Mouse (Mus musculus): ENCODE measurements around the gene Kcnh2. TPM values are rescaled to one million over a fixed set of nuclear protein-coding genes. Genes with fewer than 3 reads are reported as not detected.
"Not testable (repeated sequence)": the region's sequence is repeated elsewhere in the genome, so short reads cannot be mapped to it uniquely, and the experiment has no call there.

The Kcnh2 gene
- 0.05 and 0.08 TPM in 2 replicates for polyA plus RNA-seq (2015; fragmentation: Nextera tagmentation; extraction: Ambion mirVana)

DNA sequence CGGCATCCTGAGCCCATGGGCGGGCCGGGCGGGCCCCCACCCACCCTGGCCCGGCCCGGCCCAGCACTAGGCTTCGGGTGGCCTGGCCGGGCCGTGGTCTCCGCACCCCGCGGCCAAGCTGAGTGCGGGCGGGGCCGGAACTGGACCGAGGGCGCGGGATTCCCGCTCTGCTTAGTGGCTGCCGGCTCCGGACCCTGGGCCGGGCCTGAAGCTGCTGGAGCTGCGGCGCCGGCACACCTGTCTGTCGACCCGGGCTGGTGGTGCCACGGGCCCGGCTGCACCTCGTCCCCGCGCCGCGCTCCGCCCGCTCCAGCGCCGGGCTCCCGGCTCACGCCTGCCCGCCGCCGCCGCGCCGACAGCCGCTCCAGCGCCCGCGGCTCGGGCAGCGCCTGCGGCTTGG lies at the start of gene Kcnh2:
Kcnh2 (minus strand) TSS at position 327 of the 400 bp plus-strand sequence.
- Histone ChIP-seq H3K9me3 (ENCODE audit: low read length) (no peaks in the 10 kb centered on the region), H3K4me2 (ENCODE audit: low read depth, low read length) (peak within 1 kb of the TSS; percentile 82), H3K9ac (replicated peaks) (peak within 1 kb of the TSS; percentile 11; the same call in 1 of the 2 replicates), H3K36me3 (replicated peaks; ENCODE audit: insufficient read depth, low read length) (no peaks in the 10 kb centered on the region), H3K4me1 (ENCODE audit: insufficient read depth) (peaks cover 17% of the 10 kb centered on the region), H3K4me3 (ENCODE audit: low read depth, low read length) (peak within 1 kb of the TSS; percentile 46), H3K27me3 (ENCODE audit: insufficient read depth, low read length) (peaks cover 68% of the 10 kb centered on the region), H3K27ac (ENCODE audit: low read depth) (no peak within 1 kb of the TSS)
- ATAC-seq (no peak), DNase-seq (no peak)
- 4% methylated on average over 14 of the region's 53 CpGs for WGBS (ENCODE audit: insufficient replicate concordance)
- TF ChIP-seq CTCF (IDR thresholded peaks at IDR 0.05; ENCODE audit: low read depth) (no peak), EP300 (IDR thresholded peaks at IDR 0.05; ENCODE audit: low read depth) (no peak)

DNA sequence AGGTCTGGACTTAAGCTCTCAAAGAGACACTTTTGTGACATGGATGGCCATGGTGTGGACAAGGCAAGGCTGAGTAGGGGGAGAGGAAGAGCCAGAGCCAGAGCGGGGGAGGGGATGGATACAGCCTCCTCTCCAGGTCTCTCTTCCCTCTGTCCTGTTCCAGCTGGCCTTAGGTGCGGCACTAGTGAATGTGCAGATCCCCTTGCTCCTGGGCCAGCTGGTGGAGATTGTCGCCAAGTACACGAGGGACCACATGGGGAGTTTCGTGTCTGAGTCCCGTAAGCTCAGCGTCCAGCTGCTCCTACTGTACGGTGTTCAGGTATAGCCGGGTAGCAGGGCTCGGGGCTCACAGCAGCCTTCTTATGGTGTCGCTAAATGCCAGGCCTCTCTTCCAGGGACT lies 49.0 kb upstream of the Kcnh2 start:
- Histone ChIP-seq H3K36me3 (replicated peaks; ENCODE audit: insufficient read depth, low read length) (peaks cover 12% of the 10 kb centered on the region; the same call in 1 of the 2 replicates), H3K4me1 (ENCODE audit: insufficient read depth) (0 out of 2 replicates have a peak, but pooled peaks cover under 1% of the 10 kb centered on the region), H3K4me3 (ENCODE audit: low read depth, low read length) (no peak overlapping the region), H3K9me3 (ENCODE audit: low read length) (no peaks in the 10 kb centered on the region), H3K4me2 (ENCODE audit: low read depth, low read length) (no peak overlapping the region), H3K27ac (ENCODE audit: low read depth) (no peak overlapping the region), H3K27me3 (ENCODE audit: insufficient read depth, low read length) (no peaks in the 10 kb centered on the region), H3K9ac (replicated peaks) (no peak overlapping the region)
- 90% methylated on average over 11 of the region's 11 CpGs for WGBS (ENCODE audit: insufficient replicate concordance)
- DNase-seq, result no peak
- TF ChIP-seq CTCF (IDR thresholded peaks at IDR 0.05; ENCODE audit: low read depth), result no peak
- no peak for TF ChIP-seq EP300 (IDR thresholded peaks at IDR 0.05; ENCODE audit: low read depth)
- no peak for ATAC-seq

DNA sequence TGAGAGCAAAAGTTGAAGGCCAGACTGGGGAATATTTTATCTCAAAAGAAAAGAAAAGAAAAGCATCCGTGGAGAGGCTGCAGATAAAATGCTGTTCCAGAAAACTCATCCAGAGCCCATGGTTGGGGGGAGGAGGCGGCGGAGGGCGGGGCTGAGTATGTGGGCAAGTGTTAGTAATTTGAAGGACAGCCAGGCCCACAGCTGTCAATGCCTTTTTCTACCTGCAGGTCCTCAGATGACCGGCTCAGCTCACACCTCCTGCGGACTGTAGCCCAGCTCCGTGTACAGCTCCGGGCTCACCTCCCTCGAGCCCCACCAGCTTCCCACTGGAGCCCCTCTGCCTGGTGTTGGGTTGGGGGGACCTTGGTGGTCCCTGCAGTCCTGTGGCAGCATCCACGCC lies 48.3 kb upstream of the Kcnh2 start:
- H3K9me3 ChIP-seq (ENCODE audit: low read length), result no peaks in the 10 kb centered on the region
- H3K4me3 ChIP-seq (ENCODE audit: low read depth, low read length), result no peak overlapping the region
- 89% methylated on average over 10 of the region's 10 CpGs for WGBS (ENCODE audit: insufficient replicate concordance)
- H3K27me3 ChIP-seq (ENCODE audit: insufficient read depth, low read length), result no peaks in the 10 kb centered on the region
- no peak for ATAC-seq
- H3K36me3 ChIP-seq (replicated peaks; ENCODE audit: insufficient read depth, low read length), result peaks cover 12% of the 10 kb centered on the region; the same call in 1 of the 2 replicates
- no peak for DNase-seq
- no peak overlapping the region for H3K4me2 ChIP-seq (ENCODE audit: low read depth, low read length)
- TF ChIP-seq CTCF (IDR thresholded peaks at IDR 0.05; ENCODE audit: low read depth) (no peak), EP300 (IDR thresholded peaks at IDR 0.05; ENCODE audit: low read depth) (no peak)
- no peak overlapping the region for H3K9ac ChIP-seq (replicated peaks)
- no peak overlapping the region for H3K27ac ChIP-seq (ENCODE audit: low read depth)
- H3K4me1 ChIP-seq (ENCODE audit: insufficient read depth), result 0 out of 2 replicates have a peak, but pooled peaks cover 5% of the 10 kb centered on the region

DNA sequence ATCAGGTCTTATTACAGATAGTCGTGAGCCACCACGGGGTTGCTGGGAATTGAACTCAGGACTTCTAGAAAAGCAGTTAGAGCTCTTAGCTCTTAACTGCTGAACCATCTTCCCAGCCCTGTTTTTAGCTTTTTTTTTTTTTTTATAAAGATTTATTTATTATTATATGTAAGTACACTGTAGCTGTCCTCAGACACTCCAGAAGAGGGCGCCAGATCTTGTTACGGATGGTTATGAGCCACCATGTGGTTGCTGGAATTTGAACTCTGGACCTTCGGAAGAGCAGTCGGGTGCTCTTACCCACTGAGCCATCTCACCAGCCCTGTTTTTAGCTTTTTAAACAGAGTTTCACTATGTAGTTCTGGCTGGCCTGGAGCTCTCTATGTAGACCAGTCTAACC lies 44.9 kb upstream of the Kcnh2 start:
- H3K36me3 ChIP-seq (replicated peaks; ENCODE audit: insufficient read depth, low read length); H3K4me3 ChIP-seq (ENCODE audit: low read depth, low read length); H3K9me3 ChIP-seq (ENCODE audit: low read length); H3K9ac ChIP-seq (replicated peaks); H3K27me3 ChIP-seq (ENCODE audit: insufficient read depth, low read length); ATAC-seq; DNase-seq; H3K27ac ChIP-seq (ENCODE audit: low read depth); H3K4me2 ChIP-seq (ENCODE audit: low read depth, low read length): not testable (repeated sequence)
- TF ChIP-seq CTCF (IDR thresholded peaks at IDR 0.05; ENCODE audit: low read depth), result peak; percentile 34
- 84% methylated on average over 6 of the region's 6 CpGs for WGBS (ENCODE audit: insufficient replicate concordance)
- peaks cover 21% of the 10 kb centered on the region for H3K4me1 ChIP-seq (ENCODE audit: insufficient read depth)

DNA sequence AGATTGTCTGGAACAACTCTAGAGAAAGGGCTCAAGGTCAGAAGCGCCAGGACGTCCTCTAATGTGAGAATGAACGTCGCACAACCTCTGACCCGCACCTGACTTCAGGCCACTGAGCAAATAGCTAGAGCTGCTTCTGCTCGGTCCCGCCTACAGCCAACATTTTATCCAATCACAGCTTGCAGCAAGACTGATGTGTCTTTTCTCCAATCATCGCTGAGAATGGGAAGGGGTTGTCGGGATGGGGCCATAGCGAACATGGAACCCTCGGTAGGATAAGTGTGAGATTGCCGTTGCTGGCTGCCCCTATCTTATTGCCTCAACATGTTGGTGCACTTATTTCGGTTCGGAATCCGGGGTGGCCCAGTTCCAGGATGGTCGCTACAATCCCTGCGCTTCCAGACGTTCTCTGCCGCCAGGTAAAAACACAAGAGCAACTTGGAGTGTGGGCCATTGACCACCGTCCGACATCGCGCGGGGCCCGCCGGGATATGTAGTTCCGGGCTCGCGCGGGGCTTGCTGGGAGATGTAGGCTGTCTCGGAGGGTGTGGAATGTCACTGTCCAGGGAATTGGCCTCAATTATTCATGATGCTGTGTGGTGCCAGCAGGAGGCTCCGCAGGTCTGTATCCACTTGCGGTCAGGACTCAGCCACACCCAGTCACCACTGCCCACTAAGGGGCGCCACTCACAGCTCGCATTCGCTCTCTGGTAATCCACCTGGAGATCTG lies 42.9 kb upstream of the Kcnh2 start:
- WGBS (ENCODE audit: insufficient replicate concordance), result 1% methylated on average over 36 of the region's 36 CpGs
- no peaks in the 10 kb centered on the region; the same call in 1 of the 2 replicates for H3K36me3 ChIP-seq (replicated peaks; ENCODE audit: insufficient read depth, low read length)
- peak overlapping the region; percentile 63 for H3K9ac ChIP-seq (replicated peaks)
- H3K27me3 ChIP-seq (ENCODE audit: insufficient read depth, low read length), result no peaks in the 10 kb centered on the region
- H3K27ac ChIP-seq (ENCODE audit: low read depth), result peak overlapping the region; percentile 92
- TF ChIP-seq EP300 (IDR thresholded peaks at IDR 0.05; ENCODE audit: low read depth), result no peak
- TF ChIP-seq CTCF (IDR thresholded peaks at IDR 0.05; ENCODE audit: low read depth), result peak; percentile 84
- H3K4me1 ChIP-seq (ENCODE audit: insufficient read depth), result peaks cover 28% of the 10 kb centered on the region
- peak overlapping the region; percentile 75 for H3K4me2 ChIP-seq (ENCODE audit: low read depth, low read length)
- H3K4me3 ChIP-seq (ENCODE audit: low read depth, low read length), result peak overlapping the region; percentile 64
- ATAC-seq (peak; percentile 94), DNase-seq (peak; percentile 93)
- no peaks in the 10 kb centered on the region for H3K9me3 ChIP-seq (ENCODE audit: low read length)

DNA sequence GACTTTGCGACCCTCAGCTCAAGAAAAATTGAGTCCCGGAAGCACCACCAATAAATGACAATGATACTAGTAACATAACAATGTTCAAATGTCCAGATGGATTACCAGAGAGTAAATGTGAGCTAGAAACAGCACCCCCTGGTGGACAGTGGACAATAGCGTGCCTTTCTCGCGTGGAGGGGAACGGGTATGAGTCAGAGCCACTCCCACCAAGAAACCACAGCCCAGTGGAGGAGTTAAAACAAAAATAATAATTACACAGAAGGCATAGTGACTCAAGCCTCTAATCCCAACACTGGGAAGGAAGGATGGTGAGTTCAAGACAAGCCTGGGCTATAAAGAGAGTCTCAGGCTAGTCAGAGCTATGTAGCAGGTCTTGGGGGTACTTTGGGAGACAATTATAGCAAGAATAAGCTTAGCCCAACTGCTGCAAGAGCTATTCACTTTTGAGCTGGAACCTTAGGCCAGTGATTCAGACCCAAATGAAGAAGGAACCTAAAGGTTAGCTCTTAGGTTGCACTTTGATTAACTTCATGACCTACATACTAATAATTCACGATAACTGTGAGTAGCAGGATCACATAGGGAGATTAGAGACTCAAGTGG lies 42.1 kb upstream of the Kcnh2 start, which contains the start of gene Abcb8:
Abcb8 (plus strand) TSS at position 272 of the 606 bp plus-strand sequence.
- Histone ChIP-seq H3K27me3 (ENCODE audit: insufficient read depth, low read length) (no peaks in the 10 kb centered on the region), H3K27ac (ENCODE audit: low read depth) (peak within 1 kb of the TSS; percentile 92), H3K9me3 (ENCODE audit: low read length) (no peaks in the 10 kb centered on the region), H3K4me3 (ENCODE audit: low read depth, low read length) (peak within 1 kb of the TSS; percentile 64), H3K9ac (replicated peaks) (peak within 1 kb of the TSS; percentile 63), H3K36me3 (replicated peaks; ENCODE audit: insufficient read depth, low read length) (no peaks in the 10 kb centered on the region), H3K4me1 (ENCODE audit: insufficient read depth) (peaks cover 36% of the 10 kb centered on the region), H3K4me2 (ENCODE audit: low read depth, low read length) (peak within 1 kb of the TSS; percentile 75)
- ATAC-seq, result peak; percentile 2; the same call in 1 of the 2 replicates
- DNase-seq, result peak; percentile 86
- TF ChIP-seq EP300 (IDR thresholded peaks at IDR 0.05; ENCODE audit: low read depth) (no peak), CTCF (IDR thresholded peaks at IDR 0.05; ENCODE audit: low read depth) (peak; percentile 96)
- 15% methylated on average over 7 of the region's 7 CpGs for WGBS (ENCODE audit: insufficient replicate concordance)

All from liver, postnatal 0 days (tissue).